Mouse (Mus musculus) C2C12 (cell line): ENCODE results near the gene Zfp978.
"Not testable (repeated sequence)": the region's sequence is repeated elsewhere in the genome, so short reads cannot be mapped to it uniquely, and the experiment has no call there.

Source experiments
- CTCF ChIP-seq: IDR thresholded peaks from one replicate; pipeline ENCODE4 v1.5.1; 2011; ENCODE audit not compliant: control insufficient read depth, insufficient read depth, insufficient read length
- MYOD1 ChIP-seq: IDR thresholded peaks from one replicate; pipeline ENCODE4 v1.6.1; 2011; ENCODE audit warnings: low read depth; ENCODE audit not compliant: control insufficient read depth, insufficient read length
- MYOG ChIP-seq: IDR thresholded peaks from one replicate; pipeline ENCODE4 v1.6.1; 2011; ENCODE audit not compliant: control insufficient read depth, insufficient read length; ENCODE audit errors: extremely low read depth
- USF1 ChIP-seq: IDR thresholded peaks from one replicate; pipeline ENCODE4 v1.6.1; 2011; ENCODE audit warnings: low read depth, mild to moderate bottlenecking, control low read depth, moderate library complexity

GRCm38 (mm10) chr4:147398741-147399140 lies 37.6 kb downstream of the Zfp978 start:
- not testable (repeated sequence) for TF ChIP-seq MYOD1, CTCF, USF1, MYOG
